Mouse (Mus musculus): ENCODE measurements around the gene Rnf150. TPM values are rescaled to one million over a fixed set of nuclear protein-coding genes. Genes with fewer than 3 reads are reported as not detected.
"Not testable (repeated sequence)": the region's sequence is repeated elsewhere in the genome, so short reads cannot be mapped to it uniquely, and the experiment has no call there.

The Rnf150 gene
- total and polyA plus RNA-seq, 3 experiments, result 0.13 to 0.50 (median 0.39) TPM

GRCm38 (mm10) chr8:83079534-83079844 lies 216.3 kb downstream of the Rnf150 start:
- H3K27ac ChIP-seq (ENCODE audit: insufficient read depth, low read depth), result no peak overlapping the region
- H3K79me2 ChIP-seq (replicated peaks; ENCODE audit: control insufficient read depth, extremely low read depth, insufficient read depth, poor library complexity, severe bottlenecking), result no peaks in the 10 kb centered on the region
- peaks cover 3 to 30% of the 10 kb centered on the region in 2 experiments for H3K4me1 ChIP-seq (ENCODE audit: control insufficient read depth in 1 of 2, insufficient read depth in 2 of 2)
- H3K4me2 ChIP-seq (ENCODE audit: insufficient read depth, low read depth, poor library complexity, severe bottlenecking), result no peak overlapping the region
- H3K27me3 ChIP-seq (replicated peaks), result no peaks in the 10 kb centered on the region
- no peak for DNase-seq (ENCODE audit: extremely low read depth)
- dilution Hi-C loops (cut with MboI; ENCODE audit: extremely low pct_ligation_motif_present, extremely low pct_unique_long_range_greater_than_20kb, low sequenced_read_pairs) (no loop called here), in situ Hi-C loops (cut with MboI; ENCODE audit: low pct_ligation_motif_present, low pct_unique_long_range_greater_than_20kb, low sequenced_read_pairs) (loop anchor here (25.0 kb wide), 1 partner anchor 692 kb away; no protein-coding TSS in a partner anchor)
- TF ChIP-seq ZMIZ1 (IDR thresholded peaks at IDR 0.05; ENCODE audit: low read depth, low read length) (no peak), MEF2A (IDR thresholded peaks at IDR 0.05; ENCODE audit: borderline replicate concordance, low read depth, low read length) (no peak), USF2 (conservative IDR thresholded peaks at IDR 0.05; ENCODE audit: low read depth, low read length) (no peak), ZKSCAN1 (IDR thresholded peaks at IDR 0.05; ENCODE audit: borderline replicate concordance, low read depth, low read length) (no peak), RAD21 (IDR thresholded peaks at IDR 0.05; ENCODE audit: low read depth, low read length) (no peak), MAZ (IDR thresholded peaks at IDR 0.05; ENCODE audit: low read depth, low read length) (no peak), POLR2A (IDR thresholded peaks at IDR 0.05; ENCODE audit: low read depth, low read length) (no peak), USF1 (IDR thresholded peaks at IDR 0.05; ENCODE audit: low read depth, low read length) (no peak), CHD2 (IDR thresholded peaks at IDR 0.05; ENCODE audit: low read length) (no peak), MAFK (IDR thresholded peaks at IDR 0.05; ENCODE audit: insufficient replicate concordance, low read length) (no peak), CTCF (conservative IDR thresholded peaks at IDR 0.05 in 1 of 2, IDR thresholded peaks at IDR 0.05 in 1 of 2; ENCODE audit: low read depth in 2 of 2, low read length in 2 of 2) (no peak), PAX5 (IDR thresholded peaks at IDR 0.05; ENCODE audit: low read length) (no peak)
- no peak overlapping the region for H3K4me3 ChIP-seq (replicated peaks in 1 of 3; ENCODE audit: low read depth in 2 of 3, low read length in 2 of 3, poor library complexity in 1 of 3)
- H3K9ac ChIP-seq (ENCODE audit: insufficient read depth, low read depth), result no peak overlapping the region
- no peaks in the 10 kb centered on the region for H3K36me3 ChIP-seq (replicated peaks in 1 of 2; ENCODE audit: control insufficient read depth in 1 of 2, insufficient read depth in 1 of 2, low read length in 1 of 2)
- peaks cover 4% of the 10 kb centered on the region for H3K9me3 ChIP-seq (replicated peaks; ENCODE audit: low read length)

GRCm38 (mm10) chr8:83081266-83081665 lies 218.1 kb downstream of the Rnf150 start:
- H3K9ac ChIP-seq (ENCODE audit: insufficient read depth, low read depth), result no peak overlapping the region
- DNase-seq (ENCODE audit: extremely low read depth), result no peak
- in situ Hi-C loops (cut with MboI; ENCODE audit: low pct_ligation_motif_present, low pct_unique_long_range_greater_than_20kb, low sequenced_read_pairs) (loop anchor here (25.0 kb wide), 1 partner anchor 694 kb away; no protein-coding TSS in a partner anchor), dilution Hi-C loops (cut with MboI; ENCODE audit: extremely low pct_ligation_motif_present, extremely low pct_unique_long_range_greater_than_20kb, low sequenced_read_pairs) (no loop called here)
- no peaks in the 10 kb centered on the region for H3K27me3 ChIP-seq (replicated peaks)
- peaks cover 0 to 21% of the 10 kb centered on the region in 2 experiments; a peak in 2 of 4 replicates for H3K4me1 ChIP-seq (ENCODE audit: control insufficient read depth in 1 of 2, insufficient read depth in 2 of 2)
- H3K4me2 ChIP-seq (ENCODE audit: insufficient read depth, low read depth, poor library complexity, severe bottlenecking), result no peak overlapping the region
- no peaks in the 10 kb centered on the region for H3K36me3 ChIP-seq (replicated peaks in 1 of 2; ENCODE audit: control insufficient read depth in 1 of 2, insufficient read depth in 1 of 2, low read length in 1 of 2)
- peaks cover 4% of the 10 kb centered on the region for H3K9me3 ChIP-seq (replicated peaks; ENCODE audit: low read length)
- no peaks in the 10 kb centered on the region for H3K79me2 ChIP-seq (replicated peaks; ENCODE audit: control insufficient read depth, extremely low read depth, insufficient read depth, poor library complexity, severe bottlenecking)
- no peak overlapping the region for H3K27ac ChIP-seq (ENCODE audit: insufficient read depth, low read depth)
- TF ChIP-seq ZNF384 (IDR thresholded peaks at IDR 0.05; ENCODE audit: low read depth, low read length) (no peak), SMC3 (IDR thresholded peaks at IDR 0.05; ENCODE audit: low read depth, low read length) (no peak), MAFK (IDR thresholded peaks at IDR 0.05; ENCODE audit: insufficient replicate concordance, low read length) (no peak), MXI1 (IDR thresholded peaks at IDR 0.05; ENCODE audit: low read depth, low read length) (no peak), SIN3A (IDR thresholded peaks at IDR 0.05; ENCODE audit: low read length) (no peak), RCOR1 (conservative IDR thresholded peaks at IDR 0.05; ENCODE audit: low read depth, low read length) (no peak), NELFE (IDR thresholded peaks at IDR 0.05; ENCODE audit: low read depth, low read length) (no peak), HCFC1 (IDR thresholded peaks at IDR 0.05; ENCODE audit: low read depth, low read length) (no peak), POLR2A (IDR thresholded peaks at IDR 0.05; ENCODE audit: low read depth, low read length) (no peak), JUN (IDR thresholded peaks at IDR 0.05; ENCODE audit: insufficient read depth, low read depth, low read length) (no peak), GABPA (IDR thresholded peaks at IDR 0.05; ENCODE audit: insufficient replicate concordance, low read depth, low read length) (no peak), ZMIZ1 (IDR thresholded peaks at IDR 0.05; ENCODE audit: low read depth, low read length) (no peak), CTCF (conservative IDR thresholded peaks at IDR 0.05 in 1 of 2, IDR thresholded peaks at IDR 0.05 in 1 of 2; ENCODE audit: low read depth in 2 of 2, low read length in 2 of 2) (no peak)
- no peak overlapping the region for H3K4me3 ChIP-seq (replicated peaks in 1 of 3; ENCODE audit: low read depth in 2 of 3, low read length in 2 of 3, poor library complexity in 1 of 3)

GRCm38 (mm10) chr8:83081806-83082205 lies 218.7 kb downstream of the Rnf150 start:
- H3K79me2 ChIP-seq (replicated peaks; ENCODE audit: control insufficient read depth, extremely low read depth, insufficient read depth, poor library complexity, severe bottlenecking); H3K36me3 ChIP-seq (replicated peaks in 1 of 2; ENCODE audit: control insufficient read depth in 1 of 2, insufficient read depth in 1 of 2, low read length in 1 of 2); H3K4me2 ChIP-seq (ENCODE audit: insufficient read depth, low read depth, poor library complexity, severe bottlenecking); H3K9me3 ChIP-seq (replicated peaks; ENCODE audit: low read length); H3K27ac ChIP-seq (ENCODE audit: insufficient read depth, low read depth); H3K27me3 ChIP-seq (replicated peaks); H3K9ac ChIP-seq (ENCODE audit: insufficient read depth, low read depth); DNase-seq (ENCODE audit: extremely low read depth); dilution Hi-C loops (cut with MboI; ENCODE audit: extremely low pct_ligation_motif_present, extremely low pct_unique_long_range_greater_than_20kb, low sequenced_read_pairs); H3K4me3 ChIP-seq (replicated peaks in 1 of 3; ENCODE audit: low read depth in 2 of 3, low read length in 2 of 3, poor library complexity in 1 of 3): not testable (repeated sequence)
- peaks cover 0 to 22% of the 10 kb centered on the region in 2 experiments; a peak in 2 of 4 replicates for H3K4me1 ChIP-seq (ENCODE audit: control insufficient read depth in 1 of 2, insufficient read depth in 2 of 2)
- in situ Hi-C loops (cut with MboI; ENCODE audit: low pct_ligation_motif_present, low pct_unique_long_range_greater_than_20kb, low sequenced_read_pairs), result loop anchor here (25.0 kb wide), 1 partner anchor 695 kb away; no protein-coding TSS in a partner anchor

All from CH12.LX (cell line).